Mouse (Mus musculus) kidney, postnatal 4 days (tissue): ENCODE measurements around the gene Pank3.

ENCODE experiments used
- DNase-seq, 2 experiments: peaks; one replicate each; pipeline ENCODE4 v3.0.0; 2021; ENCODE audit warnings: mixed read lengths in 2 of 2

Pank3 gene

DNA sequence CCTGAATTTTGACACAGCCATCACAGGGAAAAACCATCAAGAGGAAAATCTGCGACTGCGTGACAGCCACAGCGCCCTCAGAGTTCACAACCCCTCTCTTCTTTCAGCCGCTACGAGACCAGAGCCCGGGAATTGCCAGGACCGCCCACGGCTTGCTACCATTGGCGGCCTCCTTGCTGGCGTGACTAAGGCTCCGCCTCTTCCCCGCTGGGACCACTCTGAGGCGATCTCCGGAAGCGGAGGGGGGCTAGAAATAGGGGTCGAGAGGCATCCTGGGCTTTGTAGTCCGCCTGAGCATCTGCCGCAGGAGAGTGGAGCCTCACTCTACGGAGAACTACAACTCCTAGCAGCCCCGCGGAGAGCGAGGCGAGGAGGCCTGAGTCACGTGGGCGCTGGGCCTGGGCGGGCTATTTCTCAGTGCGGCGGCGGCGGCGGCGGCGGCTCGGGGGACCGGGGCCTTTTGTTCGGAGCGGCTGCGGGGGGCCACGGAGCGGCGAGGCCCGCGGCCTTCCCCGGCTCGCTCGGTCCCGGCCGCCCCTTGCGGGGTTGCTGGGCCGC lies at the start of gene Pank3:
Gene Pank3 (plus strand): TSS at position 297 of the 558 bp plus-strand sequence.
- peak; percentile 94 to 97 for DNase-seq

DNA sequence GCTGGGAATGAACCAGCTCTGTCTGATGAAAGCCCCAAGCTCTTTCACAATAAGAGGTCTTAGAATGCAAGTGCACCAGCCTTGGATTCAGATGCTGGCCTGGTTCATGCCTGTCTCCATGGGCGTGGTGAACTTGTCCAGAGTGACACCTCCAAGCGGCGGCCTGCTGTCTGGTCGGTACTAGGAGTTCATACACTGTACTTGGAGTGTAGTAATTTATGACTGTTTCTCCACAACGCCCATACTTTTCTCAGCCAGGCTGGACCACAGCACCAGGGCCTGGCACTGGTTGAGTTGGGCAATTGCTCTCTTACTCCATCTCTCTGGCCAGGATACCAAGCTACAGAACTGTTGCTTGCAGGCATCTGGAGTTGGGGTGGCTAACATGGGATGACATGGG lies 45.4 kb upstream of the Pank3 start:
- DNase-seq: no peak

DNA sequence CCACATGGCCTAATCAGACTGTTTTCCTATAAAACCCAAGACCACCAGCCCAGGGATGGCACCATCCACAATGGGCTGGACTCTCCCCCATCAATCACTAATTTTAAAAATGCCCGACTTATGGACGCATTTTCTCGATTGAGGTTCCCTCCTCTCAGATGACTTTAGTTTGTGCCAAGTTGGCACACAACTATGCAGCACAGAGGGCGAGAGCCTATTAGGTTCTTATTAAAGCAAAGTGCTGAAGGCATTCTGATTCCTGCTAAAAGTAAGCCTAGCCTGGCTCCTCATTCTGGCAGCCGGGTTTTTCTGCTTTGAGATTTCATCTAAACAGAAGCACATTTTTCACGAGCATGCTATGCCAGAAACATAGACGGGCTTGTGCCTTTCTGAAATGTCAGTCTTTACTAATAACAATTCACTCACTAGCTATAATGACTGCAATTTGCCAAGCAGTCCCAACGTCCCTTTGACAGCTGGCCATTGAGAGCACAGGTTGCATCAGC lies 42.9 kb upstream of the Pank3 start:
- DNase-seq: no peak

DNA sequence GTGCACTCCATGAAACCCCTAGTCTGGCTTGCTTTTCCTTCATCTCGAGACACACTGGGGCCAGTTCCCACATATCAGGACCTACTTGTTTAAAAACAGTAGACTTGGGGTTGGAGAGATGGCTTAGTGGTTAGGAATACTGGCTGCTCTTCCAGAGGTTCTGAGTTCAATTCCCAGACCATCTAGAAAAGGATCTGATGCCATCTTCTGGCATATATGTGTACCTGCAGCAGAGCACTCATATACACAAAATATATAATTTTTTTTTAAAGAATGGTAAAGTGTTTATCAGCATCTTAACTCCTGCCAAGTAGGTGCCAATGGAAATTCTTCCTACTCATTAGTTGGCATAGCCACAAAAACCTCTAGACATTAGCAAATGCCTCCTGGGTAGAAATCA lies 41.1 kb upstream of the Pank3 start:
- no peak for DNase-seq

DNA sequence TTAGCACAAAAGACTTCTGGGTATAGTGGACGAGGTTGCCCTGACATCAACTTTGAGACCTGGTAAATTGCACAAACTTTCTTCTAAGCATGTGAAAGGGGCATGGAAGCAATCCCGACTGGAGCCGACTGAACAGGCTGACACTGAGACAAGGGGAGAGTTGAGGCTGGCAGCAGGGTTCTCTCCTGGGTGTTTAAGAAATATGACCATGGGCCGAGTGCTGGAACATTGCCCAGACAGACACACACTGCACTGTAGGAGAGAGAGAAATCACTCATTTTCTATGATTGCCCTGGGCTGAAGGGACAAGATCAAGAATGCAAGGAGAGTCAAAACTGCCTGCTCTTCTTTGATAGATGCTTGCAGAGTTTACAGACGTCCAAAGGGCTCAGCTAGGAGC lies 40.1 kb upstream of the Pank3 start:
- DNase-seq: no peak

DNA sequence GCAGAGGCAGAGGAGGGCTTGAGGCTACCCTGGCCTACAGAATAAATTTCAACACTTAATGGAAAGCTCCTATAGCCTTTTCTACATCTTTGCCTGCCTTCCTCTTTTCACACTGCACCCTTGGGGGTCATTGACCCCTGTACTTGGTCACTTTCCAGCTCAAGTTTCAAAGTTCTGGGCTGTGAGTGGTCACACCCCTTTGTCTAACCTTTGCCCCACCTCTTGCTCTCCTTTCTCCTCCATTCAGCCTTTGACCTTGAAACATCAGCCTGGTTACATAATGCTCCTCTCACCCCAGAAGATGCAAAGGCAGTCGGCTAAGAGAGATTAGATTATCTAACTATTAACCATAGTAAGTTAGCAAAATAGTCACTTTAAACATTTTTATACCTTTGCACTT lies 36.9 kb upstream of the Pank3 start:
- DNase-seq: no peak

DNA sequence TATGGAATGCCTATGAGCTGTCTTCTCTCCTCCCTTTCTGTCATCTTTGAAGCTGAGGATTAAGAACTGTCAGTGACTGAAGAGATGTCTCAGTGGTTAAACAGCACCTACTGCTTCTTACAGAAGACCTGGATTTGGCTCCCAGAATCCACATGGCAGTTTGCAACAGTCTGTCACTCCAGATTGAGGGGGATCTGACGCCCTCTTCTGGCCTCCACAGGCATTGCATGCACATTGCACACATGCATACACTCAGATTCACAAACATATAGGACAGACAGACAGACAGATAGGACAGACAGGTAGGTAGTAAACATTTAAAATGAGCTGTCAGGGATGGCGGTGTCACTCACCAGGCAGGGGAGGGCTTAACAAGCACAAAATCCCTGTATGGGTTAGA lies 32.5 kb upstream of the Pank3 start:
- no peak for DNase-seq

DNA sequence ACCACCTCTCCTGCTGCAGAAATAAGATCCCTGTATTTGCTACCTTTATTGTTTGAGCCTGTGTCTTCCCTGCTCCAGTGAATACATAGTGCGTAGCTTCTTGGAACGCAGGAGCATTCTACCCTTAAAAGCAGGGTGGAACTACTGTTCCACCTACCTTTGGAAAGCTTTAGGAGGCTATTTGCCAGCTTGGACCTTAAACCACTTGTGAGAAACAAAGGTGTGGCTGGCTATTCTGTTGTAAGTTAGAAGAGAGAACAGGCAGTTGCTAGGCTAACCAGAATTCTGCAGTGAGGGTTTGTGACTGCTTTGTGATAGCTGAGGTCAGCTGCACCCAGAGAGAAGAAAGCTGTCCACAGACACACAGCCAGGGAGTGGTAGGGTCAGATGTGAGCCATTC lies 32.0 kb upstream of the Pank3 start:
- DNase-seq: no peak

DNA sequence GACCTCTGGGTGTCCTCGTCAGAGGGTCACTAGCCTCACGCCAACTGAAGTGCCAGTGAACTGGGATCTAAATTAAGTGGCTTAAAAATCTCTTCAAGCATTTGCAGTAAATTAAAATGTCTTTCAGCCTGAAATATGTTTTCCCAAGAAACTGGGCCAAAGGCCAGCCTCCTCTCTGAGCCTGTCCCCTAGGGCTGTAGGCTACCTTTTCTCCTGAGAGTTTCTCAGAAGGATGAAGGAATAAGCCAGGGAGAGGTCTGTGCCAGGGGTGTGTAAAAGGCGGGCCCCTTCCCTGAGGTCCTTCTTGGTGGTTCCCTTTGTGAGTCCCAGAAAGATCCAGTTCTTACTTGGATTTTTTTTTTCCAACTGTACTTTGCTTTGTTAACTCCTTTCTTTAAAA lies 31.2 kb upstream of the Pank3 start:
- DNase-seq: no peak

DNA sequence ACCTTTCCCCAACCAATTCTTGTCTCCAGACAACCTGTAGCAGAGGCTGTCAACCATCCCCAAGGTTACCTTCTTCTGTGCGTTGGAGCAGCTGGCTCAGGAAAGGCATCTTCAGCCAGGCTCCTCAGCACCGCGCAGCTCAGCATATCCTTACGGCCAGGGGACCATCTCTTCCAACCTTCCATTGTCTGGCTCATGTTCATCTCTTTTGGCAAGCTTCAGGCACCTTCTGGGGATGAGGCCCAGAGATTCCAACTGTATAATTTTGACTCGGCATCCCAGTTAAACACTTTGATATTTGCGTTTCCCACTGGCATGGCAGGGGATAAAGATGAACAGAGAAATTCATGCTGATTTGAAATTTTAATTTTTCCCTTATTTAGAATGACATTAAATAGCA lies 25.7 kb upstream of the Pank3 start:
- no peak for DNase-seq

DNA sequence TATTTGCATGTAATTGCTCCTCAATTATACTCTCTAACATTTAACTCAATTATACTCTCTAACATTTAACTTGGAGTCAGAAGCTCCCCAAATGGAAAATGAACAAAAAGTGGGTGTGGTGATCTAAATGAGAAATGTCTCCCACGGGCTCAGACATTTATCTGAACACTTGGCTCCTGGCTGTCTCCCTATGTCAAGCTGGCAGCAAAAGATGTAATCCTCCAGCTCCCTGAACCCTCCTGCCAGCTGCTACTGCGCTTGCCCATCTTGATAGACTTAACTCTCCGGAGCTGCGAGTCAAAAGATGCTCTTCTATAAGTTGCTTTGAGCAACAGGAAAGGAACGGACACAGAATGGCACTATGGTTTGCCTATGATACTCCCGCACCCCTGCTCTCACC lies 24.7 kb upstream of the Pank3 start:
- no peak for DNase-seq

DNA sequence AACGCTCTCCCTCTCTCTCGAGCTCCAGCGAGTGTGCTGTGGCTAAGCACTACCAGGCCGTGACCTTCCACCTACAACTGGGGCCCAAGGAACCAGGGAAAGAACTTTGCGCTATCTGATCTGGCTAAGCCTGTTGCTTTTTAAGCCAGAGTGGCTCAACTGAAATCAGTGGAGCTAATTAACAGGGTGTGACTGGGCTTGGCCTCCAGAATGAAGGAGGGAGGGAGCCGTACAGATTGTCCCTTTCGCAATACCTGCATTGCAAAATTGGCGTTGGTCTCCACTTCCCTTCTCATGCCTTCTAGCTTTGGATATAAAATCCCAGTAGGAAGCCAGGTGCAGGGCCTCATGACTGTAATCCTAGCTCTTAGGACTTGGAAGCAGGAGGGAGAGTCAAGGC lies 18.7 kb upstream of the Pank3 start:
- peak; percentile 23 to 46 for DNase-seq

DNA sequence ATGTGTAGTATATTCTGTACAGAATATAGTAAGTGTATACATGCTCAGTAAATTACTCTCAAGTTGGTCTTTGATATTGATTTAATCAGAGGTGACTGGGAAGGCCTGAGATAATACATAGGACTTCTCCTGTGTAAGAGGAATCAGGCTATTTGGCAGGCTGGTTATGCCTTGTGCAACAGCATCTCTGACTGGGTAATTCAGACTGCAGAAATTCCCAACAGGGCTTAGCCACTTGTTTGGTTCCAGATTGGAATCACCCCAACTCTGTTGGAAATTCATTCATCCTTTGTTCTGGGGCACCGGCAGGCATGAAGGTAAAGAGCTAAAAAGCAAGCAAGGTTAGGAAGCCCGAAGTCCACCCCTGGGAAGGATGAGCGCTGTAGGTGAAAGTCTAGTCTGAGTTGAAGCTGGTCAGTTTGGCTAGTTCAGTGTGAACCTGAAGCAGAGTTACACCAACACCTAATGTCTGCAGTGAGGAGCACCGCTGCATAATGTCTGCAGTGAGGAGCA lies 14.3 kb upstream of the Pank3 start:
- no peak for DNase-seq

DNA sequence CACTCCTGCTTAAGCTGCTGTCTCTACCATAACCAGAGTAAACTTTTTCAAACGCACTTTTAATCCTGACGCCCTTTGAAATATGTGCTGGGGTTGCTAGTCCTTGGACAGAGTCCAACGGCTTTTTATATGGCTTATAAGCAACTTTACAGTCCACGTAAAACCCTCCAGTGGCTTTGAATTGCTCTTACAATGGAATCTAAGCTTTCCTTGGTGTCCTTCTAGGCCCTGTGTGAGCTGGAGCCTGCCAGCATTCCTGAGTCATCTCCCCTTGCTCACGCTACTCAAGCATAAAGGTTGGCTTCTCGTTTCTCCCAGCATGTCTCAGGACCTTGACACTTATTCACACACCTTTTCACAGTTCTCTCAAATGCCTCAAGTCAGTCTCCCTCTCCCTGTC lies 13.7 kb upstream of the Pank3 start:
- DNase-seq: no peak

DNA sequence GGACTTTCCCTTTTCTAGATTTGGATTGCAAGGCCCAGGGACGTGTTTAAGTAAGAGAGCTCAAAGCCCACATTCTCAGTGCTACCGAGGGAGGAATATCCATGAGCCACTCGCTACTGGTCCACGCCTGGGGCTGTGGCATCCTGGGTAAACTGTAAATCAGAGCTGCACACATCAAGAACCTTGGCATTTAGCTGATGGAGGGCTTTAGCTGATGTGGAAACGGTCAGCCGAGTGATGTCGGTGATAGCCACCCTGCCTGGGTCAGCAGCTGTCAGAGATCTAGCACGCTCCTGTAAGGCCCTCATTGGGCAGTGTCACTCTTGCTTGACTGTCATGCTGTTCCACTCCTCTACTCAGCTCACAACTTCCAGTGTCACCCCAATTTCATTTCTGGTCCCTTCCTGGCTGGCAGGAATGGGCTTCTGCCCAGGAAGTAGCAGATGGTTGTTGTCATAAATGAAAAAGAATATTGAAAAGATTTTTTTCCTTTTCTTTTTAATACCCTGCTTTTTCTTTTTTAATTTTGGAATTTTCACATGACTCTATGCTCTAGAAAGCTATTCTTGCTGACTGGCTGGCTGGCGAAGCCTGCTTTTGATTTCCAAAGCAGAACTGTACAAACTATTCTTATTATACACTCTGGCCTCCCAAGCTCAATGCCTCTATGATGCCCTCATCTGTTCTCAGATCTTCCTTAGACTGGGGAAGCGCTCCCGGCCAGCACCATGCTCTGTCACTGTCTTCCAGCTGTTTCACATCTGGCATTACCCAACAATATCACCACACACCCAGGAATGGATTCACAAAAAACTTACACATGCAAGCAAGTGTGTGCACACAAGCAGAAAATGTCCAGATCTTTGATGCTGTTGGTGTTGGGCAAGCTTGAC lies 12.6 kb upstream of the Pank3 start:
- no peak for DNase-seq

DNA sequence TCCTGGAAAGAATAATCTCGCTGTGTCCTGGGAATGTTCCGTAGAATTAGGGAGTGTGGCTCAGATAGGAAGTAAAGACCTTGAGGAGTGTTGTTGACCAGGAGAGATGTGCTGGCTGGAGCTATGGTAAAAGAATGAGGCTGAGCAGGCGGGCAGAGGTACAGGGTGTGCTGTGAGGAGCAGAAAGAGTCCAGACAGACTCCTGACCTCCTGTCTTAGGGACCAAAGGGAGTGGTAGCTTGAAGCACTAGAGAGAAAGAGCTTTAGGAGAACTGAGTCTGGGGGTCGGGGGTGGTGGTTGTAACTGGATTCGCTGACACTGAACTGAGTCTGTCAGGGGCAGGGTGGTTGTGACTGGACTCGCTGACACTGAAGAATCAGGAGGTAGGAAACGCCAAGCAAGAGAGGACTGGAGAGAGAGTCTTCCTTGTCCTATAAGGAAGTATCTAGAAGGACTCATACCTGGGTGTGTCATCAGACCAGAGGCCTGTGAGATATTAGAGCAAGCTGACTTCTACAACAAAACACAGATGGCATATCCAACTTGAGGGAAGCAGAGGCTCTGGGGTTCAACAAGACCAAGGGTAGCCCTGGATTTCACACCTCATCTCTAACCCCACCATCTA lies 9.2 kb upstream of the Pank3 start:
- no peak for DNase-seq

DNA sequence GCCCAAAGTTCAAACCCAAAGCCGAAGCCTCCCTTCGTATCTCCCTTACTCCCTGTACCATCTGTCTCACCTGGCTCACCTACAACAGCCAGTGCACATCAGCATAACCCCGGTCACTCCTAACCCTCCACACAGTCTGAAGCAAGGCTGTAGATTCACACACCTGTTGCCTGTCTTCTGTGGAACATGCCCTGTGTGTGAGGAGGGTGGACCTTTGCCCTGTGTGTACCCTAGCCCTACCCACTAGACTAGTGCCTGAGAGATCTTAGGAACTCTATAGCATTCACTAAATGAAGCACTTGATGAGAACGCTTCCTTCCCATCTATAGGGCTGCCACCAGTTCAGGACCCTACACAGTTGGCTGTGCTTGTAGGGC lies 8.7 kb upstream of the Pank3 start:
- no peak for DNase-seq

DNA sequence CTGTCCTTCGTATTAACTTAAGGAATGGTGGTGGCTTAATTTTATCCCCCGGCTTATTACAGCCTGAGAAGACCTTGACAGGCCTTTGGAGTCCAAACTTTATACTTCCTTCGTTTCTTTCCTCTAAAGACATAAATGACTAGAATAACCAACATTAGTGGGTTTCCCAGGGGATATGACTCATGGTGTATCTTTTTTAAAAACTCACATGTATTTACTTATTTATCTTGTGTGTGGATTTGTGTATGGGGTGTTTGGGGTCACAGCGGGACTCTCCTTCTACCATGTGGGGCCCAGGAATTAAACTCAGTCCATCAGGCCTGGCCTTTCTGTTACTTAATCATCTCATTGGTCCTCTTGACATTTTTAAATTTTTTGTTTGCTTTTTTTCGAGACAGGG lies 2.4 kb upstream of the Pank3 start:
- no peak for DNase-seq

DNA sequence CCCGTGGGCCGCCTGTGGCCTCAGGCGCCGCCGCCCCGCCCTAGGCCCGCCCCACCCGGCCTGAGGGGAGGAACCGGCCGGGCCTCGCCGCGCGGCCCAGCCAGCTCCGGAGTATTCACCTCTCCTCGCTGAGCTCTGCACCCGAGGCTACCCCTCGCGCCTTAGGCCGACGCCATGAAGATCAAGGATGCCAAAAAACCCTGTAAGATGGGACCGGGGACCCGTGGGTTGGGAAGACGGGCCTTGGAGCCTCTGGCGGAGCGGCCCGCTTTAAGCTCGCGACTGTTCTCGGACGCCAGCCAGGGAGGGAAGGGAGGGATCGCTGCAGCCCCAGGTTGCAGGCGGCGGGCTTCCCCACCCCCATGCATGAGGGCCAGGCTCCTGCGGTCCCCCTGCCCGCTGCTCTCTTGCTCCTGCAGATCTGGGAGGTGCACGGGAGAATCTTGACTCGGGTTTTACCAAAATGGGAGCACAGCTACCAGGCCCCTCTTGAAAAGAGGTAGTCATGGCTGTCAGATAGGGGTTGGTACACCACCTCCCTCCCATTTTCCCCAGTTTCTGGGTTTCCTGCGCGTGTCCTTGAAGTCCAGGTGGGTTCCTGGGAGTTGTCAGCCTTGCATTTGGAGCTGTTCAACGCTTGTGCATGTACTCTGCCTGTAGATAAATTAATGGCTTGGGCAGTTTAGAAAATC lies 608 bp downstream of the Pank3 start:
- peak; percentile 78 to 85 for DNase-seq

DNA sequence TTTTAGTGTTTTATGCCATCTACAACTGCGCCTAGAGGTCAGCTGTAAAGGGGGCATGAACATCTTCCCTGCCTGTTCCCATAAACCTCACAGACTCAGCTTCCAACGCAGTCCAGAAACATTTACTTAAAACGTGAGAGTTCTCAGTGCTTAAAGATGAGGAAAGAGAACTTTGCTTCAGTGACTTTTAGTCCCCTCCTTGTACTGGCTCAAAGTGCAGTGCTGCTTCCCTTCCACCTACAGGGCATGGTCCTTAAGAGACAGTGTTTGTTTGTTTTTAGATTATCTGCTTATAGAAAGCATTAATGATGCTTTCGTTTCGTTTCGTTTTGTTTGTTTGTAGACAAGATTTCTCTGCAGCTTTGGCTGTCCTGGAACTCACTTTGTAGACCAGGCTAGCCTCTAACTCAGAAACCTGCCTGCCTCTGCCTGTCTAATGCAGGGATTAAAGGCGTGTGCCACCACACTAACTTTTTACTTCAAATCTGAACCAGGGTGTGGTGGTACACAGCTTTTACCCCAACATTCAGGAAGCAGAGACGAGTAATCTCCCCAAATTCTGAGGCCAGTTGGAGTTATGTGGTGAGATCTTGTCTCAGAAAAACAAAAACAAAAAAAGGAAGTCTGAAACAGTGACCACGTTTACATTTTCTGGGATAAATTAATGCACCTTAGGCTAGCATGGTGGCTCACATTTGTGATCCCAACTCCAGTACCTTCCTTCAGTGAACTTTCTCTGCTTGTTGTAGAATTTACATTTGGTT lies 1.6 kb downstream of the Pank3 start:
- DNase-seq: no peak

DNA sequence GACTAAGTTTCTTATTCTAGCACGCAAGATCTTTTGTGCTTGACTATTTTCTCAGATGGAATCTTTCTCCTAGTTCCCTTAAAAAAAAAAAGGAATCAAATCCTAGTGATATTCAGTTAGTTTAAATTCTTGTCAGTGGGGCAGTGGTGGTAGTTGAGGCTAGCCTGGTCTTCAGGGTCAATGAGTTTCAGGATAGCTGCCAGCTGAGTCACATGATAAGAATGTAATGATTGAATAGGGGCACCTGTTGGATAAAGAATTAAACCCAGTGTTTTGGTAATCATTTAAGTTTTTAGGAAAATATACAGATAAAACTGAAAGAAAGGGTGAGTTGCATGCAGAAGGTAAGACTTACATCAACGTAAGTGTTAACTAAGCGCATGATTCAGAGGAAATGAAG lies 6.3 kb downstream of the Pank3 start:
- DNase-seq: no peak

DNA sequence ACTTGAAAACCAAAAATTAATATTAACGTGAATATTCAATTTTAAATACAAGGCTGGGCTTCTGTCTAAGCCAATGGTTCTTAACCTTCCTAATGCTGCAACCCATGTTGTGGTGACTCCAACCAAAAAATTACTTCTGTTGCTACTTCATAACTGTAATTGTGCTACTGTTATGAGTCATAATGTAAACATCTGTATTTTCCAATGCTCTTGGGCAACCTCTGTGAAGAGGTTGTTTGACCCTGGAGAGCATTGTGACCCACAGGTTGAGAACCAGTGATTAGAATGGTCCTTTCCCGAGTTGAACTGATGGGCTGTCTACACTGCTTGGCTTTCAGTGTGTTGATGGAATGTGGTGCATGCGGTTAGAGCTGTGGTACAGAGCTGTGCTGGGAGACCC lies 7.2 kb downstream of the Pank3 start:
- no peak for DNase-seq
